8 mouse cellular contexts compared by ENCODE assay signal in genomic region chr7:142581186-142581585, GRCm38 (mm10). TPM values are rescaled to one million over a fixed set of nuclear protein-coding genes. Genes with fewer than 3 reads are reported as not detected.
A peak's percentile ranks its signal among the peaks of the same experiment; 100 is the strongest.
DNase-seq lines count a peak whose midpoint lies in the region; ATAC-seq and TF ChIP-seq lines count a peak whose summit lies in the region.

No protein-coding gene starts in this region.

- peaks cover 9% of the 10 kb centered on the region for H3K4me1 ChIP-seq in heart, embryonic 16.5 days (ENCODE audit: control insufficient read depth, insufficient read depth, low read length)
- H3K4me1 ChIP-seq in forebrain, embryonic 13.5 days = peaks cover 5% of the 10 kb centered on the region; the same call in 1 of the 2 replicates
- 0 out of 2 replicates have a peak, but pooled peaks cover 6% of the 10 kb centered on the region for H3K4me1 ChIP-seq in midbrain, embryonic 12.5 days
- no peaks in the 10 kb centered on the region for H3K4me1 ChIP-seq in kidney, adult 2 months (ENCODE audit: control insufficient read depth, insufficient read depth, low read length)

- TF ChIP-seq POLR2A in kidney, adult 2 months (IDR thresholded peaks at IDR 0.05; ENCODE audit: low read depth, low read length) = no peak

- H3K27ac ChIP-seq in heart, embryonic 16.5 days (ENCODE audit: low read length) = no peak overlapping the region
- H3K27ac ChIP-seq in forebrain, embryonic 13.5 days = no peak overlapping the region
- no peak overlapping the region for H3K27ac ChIP-seq in midbrain, embryonic 12.5 days (replicated peaks)
- no peak overlapping the region for H3K27ac ChIP-seq in kidney, adult 2 months (ENCODE audit: insufficient read depth, low read depth, low read length)

- peaks cover 10% of the 10 kb centered on the region for H3K9me3 ChIP-seq in heart, embryonic 16.5 days (replicated peaks; ENCODE audit: control insufficient read depth, low read length)
- peaks cover 10% of the 10 kb centered on the region; the same call in 1 of the 2 replicates for H3K9me3 ChIP-seq in forebrain, embryonic 13.5 days (replicated peaks)
- peaks cover 9% of the 10 kb centered on the region; the same call in 1 of the 2 replicates for H3K9me3 ChIP-seq in midbrain, embryonic 12.5 days

- ATAC-seq in heart, embryonic 16.5 days (replicated peaks; ENCODE audit: extremely low read depth, insufficient read depth, low FRiP score) = no peak
- ATAC-seq in forebrain, embryonic 13.5 days = peak; percentile 42; the same call in 1 of the 2 replicates
- no peak for ATAC-seq in midbrain, embryonic 12.5 days (ENCODE audit: low FRiP score, low read depth)
- no peak for ATAC-seq in erythroid progenitor cell, adult 5-6 weeks (replicated peaks; ENCODE audit: low FRiP score, poor library complexity, severe bottlenecking)

- no peaks in the 10 kb centered on the region for H3K36me3 ChIP-seq in heart, embryonic 16.5 days (ENCODE audit: control insufficient read depth, insufficient read depth)
- H3K36me3 ChIP-seq in forebrain, embryonic 13.5 days (ENCODE audit: poor library complexity, severe bottlenecking) = no peaks in the 10 kb centered on the region
- H3K36me3 ChIP-seq in midbrain, embryonic 12.5 days = no peaks in the 10 kb centered on the region
- H3K36me3 ChIP-seq in kidney, adult 2 months (ENCODE audit: control insufficient read depth, insufficient read depth, low read length) = no peaks in the 10 kb centered on the region

- no peak overlapping the region for H3K9ac ChIP-seq in heart, embryonic 16.5 days (ENCODE audit: low read length)
- H3K9ac ChIP-seq in forebrain, embryonic 13.5 days = no peak overlapping the region
- H3K9ac ChIP-seq in midbrain, embryonic 12.5 days (replicated peaks) = no peak overlapping the region

- H3K4me3 ChIP-seq in heart, embryonic 16.5 days (ENCODE audit: low read length) = no peak overlapping the region
- 0 out of 2 replicates have a peak overlapping the region, but pooled peaks have one; percentile 21 for H3K4me3 ChIP-seq in forebrain, embryonic 13.5 days
- H3K4me3 ChIP-seq in midbrain, embryonic 12.5 days = no peak overlapping the region
- H3K4me3 ChIP-seq in kidney, adult 2 months (ENCODE audit: insufficient read depth, low read depth, low read length) = no peak overlapping the region

- H3K4me2 ChIP-seq in heart, embryonic 16.5 days (ENCODE audit: low read depth, low read length) = 0 out of 2 replicates have a peak overlapping the region, but pooled peaks have one; percentile 63
- peak overlapping the region; percentile 64 for H3K4me2 ChIP-seq in forebrain, embryonic 13.5 days
- peak overlapping the region; percentile 61 for H3K4me2 ChIP-seq in midbrain, embryonic 12.5 days (replicated peaks)

- no peaks in the 10 kb centered on the region for H3K27me3 ChIP-seq in heart, embryonic 16.5 days (ENCODE audit: control insufficient read depth, insufficient read depth, low read length)
- H3K27me3 ChIP-seq in forebrain, embryonic 13.5 days = no peaks in the 10 kb centered on the region
- H3K27me3 ChIP-seq in midbrain, embryonic 12.5 days = peaks cover 18% of the 10 kb centered on the region; the same call in 1 of the 2 replicates
- no peaks in the 10 kb centered on the region for H3K27me3 ChIP-seq in kidney, adult 2 months (replicated peaks; ENCODE audit: control insufficient read depth, insufficient read depth, low read length)

- 55% methylated on average over 7 of the region's 7 CpGs for WGBS in heart, embryonic 16.5 days
- WGBS in forebrain, embryonic 13.5 days = 55% methylated on average over 7 of the region's 7 CpGs
- WGBS in midbrain, embryonic 12.5 days = 46% methylated on average over 7 of the region's 7 CpGs
- WGBS in kidney, adult 2 months = 61% methylated on average over 7 of the region's 7 CpGs

- no peak for TF ChIP-seq CTCF in kidney, adult 2 months (conservative IDR thresholded peaks at IDR 0.05; ENCODE audit: insufficient read depth, insufficient read length, low read depth, low read length)

- DNase-seq in heart, adult 9 months (ENCODE audit: low spot score in 2 of 2) = no peak
- DNase-seq in ES-CJ7 (ENCODE audit: low read depth, low spot score) = peak; percentile 59
- no peak for DNase-seq in kidney, adult 2 months
- DNase-seq in gastrocnemius, postnatal 4 days (ENCODE audit: low spot score in 2 of 2) = no peak

RNA-seq across cellular contexts. Expression of gene Mrpl23, which starts 48.7 kb away (rescaled TPM):
- polyA plus RNA-seq in heart, embryonic 16.5 days (2015; fragmentation: Nextera tagmentation; extraction: Ambion mirVana) = 14.2 and 20.0 TPM in 2 replicates
- polyA plus RNA-seq in forebrain, embryonic 13.5 days (2015; fragmentation: Nextera tagmentation; extraction: Ambion mirVana) = 16.2 and 16.5 TPM in 2 replicates
- polyA plus RNA-seq in midbrain, embryonic 12.5 days (2016; fragmentation: Nextera tagmentation; extraction: Ambion mirVana) = 10.3 and 15.0 TPM in 2 replicates
- 10.3 and 11.0 TPM in 2 replicates for polyA plus RNA-seq in kidney, adult 2 months (2012; rRNA removed)
- total RNA-seq in gastrocnemius, postnatal 4 days (2021) = 1 to 10 TPM; 6.3 to 9.4 TPM
- 9.6 TPM in 1 of 2 replicates, not detected in the other for total RNA-seq in erythroid progenitor cell, adult 5-6 weeks (2015; ENCODE audit: low replicate concordance)
- total RNA-seq in erythroid progenitor cell, adult 5-6 weeks (2017; ENCODE audit: low replicate concordance) = 0.13 TPM in 1 of 2 replicates, not detected in the other
